Mouse (Mus musculus): ENCODE data around the gene Agmo. TPM values are rescaled to one million over a fixed set of nuclear protein-coding genes. Genes with fewer than 3 reads are reported as not detected.

The Agmo gene
- polyA plus RNA-seq, 1 experiment from 2014 or later = 0.58 TPM

DNA sequence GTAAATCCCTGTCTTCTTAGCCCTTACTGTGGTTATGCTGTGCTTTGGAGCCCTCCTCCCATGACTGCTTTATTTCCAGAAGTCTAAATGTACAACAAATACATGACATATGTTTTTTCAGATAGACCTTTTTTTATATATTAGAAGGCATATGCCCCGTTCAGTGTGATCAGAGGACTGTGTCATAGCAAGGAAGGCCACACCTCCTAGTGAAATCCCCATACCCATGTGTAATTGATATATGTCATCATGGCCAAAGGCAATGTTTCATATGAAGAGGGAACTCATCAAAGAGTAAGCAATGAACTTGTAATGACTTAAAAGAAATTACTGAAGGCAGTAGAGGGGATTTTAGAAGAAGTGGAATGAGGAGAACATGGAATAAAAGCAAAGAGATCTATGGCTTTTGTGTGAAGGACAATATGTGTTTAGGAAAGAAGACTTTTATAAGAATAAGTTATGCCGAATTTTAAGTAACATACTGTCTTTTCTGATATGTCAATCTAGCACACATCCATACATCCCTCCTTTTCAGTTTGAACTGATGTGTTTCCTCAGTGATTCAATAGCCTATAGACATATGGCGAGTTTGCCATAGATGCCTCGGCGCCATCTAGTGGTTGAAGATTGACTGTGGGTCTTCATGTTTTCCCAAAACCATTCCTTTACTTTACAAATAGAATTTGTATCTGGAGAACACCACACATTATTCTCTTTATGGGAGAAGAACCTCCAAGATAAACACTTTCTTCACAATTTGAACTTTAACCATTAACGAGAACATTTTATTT lies 209.1 kb downstream of the Agmo start:
- no peaks in the 10 kb centered on the region for H3K9me3 ChIP-seq (ENCODE audit: control insufficient read depth, low read length)
- no peak overlapping the region for H3K4me2 ChIP-seq (ENCODE audit: low read depth, low read length)
- no peaks in the 10 kb centered on the region for H3K27me3 ChIP-seq (ENCODE audit: control insufficient read depth, insufficient read depth, low read depth, low read length)
- H3K4me1 ChIP-seq (replicated peaks; ENCODE audit: control insufficient read depth, insufficient read depth, low read length) = no peaks in the 10 kb centered on the region
- no peak overlapping the region for H3K4me3 ChIP-seq (ENCODE audit: low read length)
- H3K9ac ChIP-seq (ENCODE audit: low read length) = no peak overlapping the region
- 15% methylated on average over 6 of the region's 6 CpGs for WGBS
- H3K27ac ChIP-seq (ENCODE audit: low read length) = no peak overlapping the region
- no peaks in the 10 kb centered on the region for H3K36me3 ChIP-seq (ENCODE audit: control insufficient read depth, insufficient read depth, low read length)
- ATAC-seq (ENCODE audit: low read depth) = no peak

GRCm38 (mm10) chr12:37471631-37472030 lies 230.2 kb downstream of the Agmo start:
- H3K4me2 ChIP-seq (ENCODE audit: low read depth, low read length) = no peak overlapping the region
- H3K27me3 ChIP-seq (ENCODE audit: control insufficient read depth, insufficient read depth, low read depth, low read length) = no peaks in the 10 kb centered on the region
- H3K27ac ChIP-seq (ENCODE audit: low read length) = no peak overlapping the region
- no peaks in the 10 kb centered on the region for H3K36me3 ChIP-seq (ENCODE audit: control insufficient read depth, insufficient read depth, low read length)
- H3K4me3 ChIP-seq (ENCODE audit: low read length) = no peak overlapping the region
- no peaks in the 10 kb centered on the region for H3K4me1 ChIP-seq (replicated peaks; ENCODE audit: control insufficient read depth, insufficient read depth, low read length)
- ATAC-seq (ENCODE audit: low read depth) = no peak
- H3K9me3 ChIP-seq (ENCODE audit: control insufficient read depth, low read length) = no peaks in the 10 kb centered on the region
- no peak overlapping the region for H3K9ac ChIP-seq (ENCODE audit: low read length)
- WGBS = 52% methylated on average over 5 of the region's 5 CpGs

- Histone ChIP-seq H3K9ac (ENCODE audit: low read length) (no peak overlapping the region), H3K4me2 (ENCODE audit: low read depth, low read length) (no peak overlapping the region), H3K27ac (ENCODE audit: low read length) (no peak overlapping the region), H3K4me3 (ENCODE audit: low read length) (no peak overlapping the region), H3K9me3 (ENCODE audit: control insufficient read depth, low read length) (no peaks in the 10 kb centered on the region), H3K36me3 (ENCODE audit: control insufficient read depth, insufficient read depth, low read length) (no peaks in the 10 kb centered on the region), H3K27me3 (ENCODE audit: control insufficient read depth, insufficient read depth, low read depth, low read length) (no peaks in the 10 kb centered on the region), H3K4me1 (replicated peaks; ENCODE audit: control insufficient read depth, insufficient read depth, low read length) (no peaks in the 10 kb centered on the region)
- WGBS = 83% methylated on average over 2 of the region's 2 CpGs
- ATAC-seq (ENCODE audit: low read depth) = no peak
Measured at GRCm38 (mm10) chr12:37476849-37477248, 235.4 kb downstream of the Agmo start.

GRCm38 (mm10) chr12:37487991-37488390 lies 246.6 kb downstream of the Agmo start:
- Histone ChIP-seq H3K9ac (ENCODE audit: low read length) (no peak overlapping the region), H3K4me3 (ENCODE audit: low read length) (no peak overlapping the region), H3K27me3 (ENCODE audit: control insufficient read depth, insufficient read depth, low read depth, low read length) (no peaks in the 10 kb centered on the region), H3K4me1 (replicated peaks; ENCODE audit: control insufficient read depth, insufficient read depth, low read length) (no peaks in the 10 kb centered on the region), H3K4me2 (ENCODE audit: low read depth, low read length) (no peak overlapping the region), H3K36me3 (ENCODE audit: control insufficient read depth, insufficient read depth, low read length) (no peaks in the 10 kb centered on the region), H3K27ac (ENCODE audit: low read length) (no peak overlapping the region), H3K9me3 (ENCODE audit: control insufficient read depth, low read length) (no peaks in the 10 kb centered on the region)
- no peak for ATAC-seq (ENCODE audit: low read depth)
- 43% methylated on average over 3 of the region's 3 CpGs for WGBS

DNA sequence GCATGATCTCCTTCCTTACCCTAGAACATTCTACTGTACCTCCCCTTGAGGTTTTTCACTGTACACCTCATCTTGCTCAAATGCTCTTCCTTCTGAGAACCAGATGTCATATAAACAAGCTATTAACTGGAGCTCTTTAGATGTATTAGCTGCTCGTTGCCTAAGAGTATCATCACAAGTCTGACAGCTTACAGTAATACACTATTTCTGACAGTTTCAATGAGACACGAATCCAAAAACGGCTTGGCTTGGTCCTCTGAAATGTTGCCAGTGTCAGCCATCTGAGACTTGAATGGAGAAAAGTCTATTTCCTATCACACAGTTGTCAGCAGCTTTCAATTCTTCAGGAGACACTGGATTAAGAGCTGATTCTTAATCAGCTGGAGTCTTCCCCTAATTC lies 257.4 kb downstream of the Agmo start:
- peak; percentile 88 for ATAC-seq (ENCODE audit: low read depth)
- no peak overlapping the region for H3K9ac ChIP-seq (ENCODE audit: low read length)
- H3K36me3 ChIP-seq (ENCODE audit: control insufficient read depth, insufficient read depth, low read length) = no peaks in the 10 kb centered on the region
- H3K4me2 ChIP-seq (ENCODE audit: low read depth, low read length) = no peak overlapping the region
- H3K27me3 ChIP-seq (ENCODE audit: control insufficient read depth, insufficient read depth, low read depth, low read length) = no peaks in the 10 kb centered on the region
- H3K9me3 ChIP-seq (ENCODE audit: control insufficient read depth, low read length) = no peaks in the 10 kb centered on the region
- 34% methylated on average over 3 of the region's 3 CpGs for WGBS
- no peaks in the 10 kb centered on the region for H3K4me1 ChIP-seq (replicated peaks; ENCODE audit: control insufficient read depth, insufficient read depth, low read length)
- no peak overlapping the region for H3K27ac ChIP-seq (ENCODE audit: low read length)
- H3K4me3 ChIP-seq (ENCODE audit: low read length) = no peak overlapping the region

DNA sequence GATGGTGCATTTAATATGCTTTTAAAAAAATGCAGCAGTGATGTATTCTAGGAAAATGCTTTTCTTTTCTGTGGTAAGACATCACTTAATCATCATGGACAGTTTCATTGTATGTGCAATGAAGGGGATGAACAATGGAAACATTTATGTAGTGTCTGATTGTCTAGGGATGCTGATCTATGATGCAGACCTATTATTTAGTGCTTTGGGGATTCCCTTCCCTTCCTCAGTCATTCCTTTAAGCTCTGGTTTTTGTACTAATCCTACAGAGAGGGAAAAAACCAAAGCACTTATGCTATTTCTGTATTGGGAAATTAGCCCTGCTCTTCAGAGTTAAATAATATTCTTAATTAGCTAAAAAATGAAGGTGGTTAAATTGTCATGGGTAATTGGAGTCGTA lies 266.0 kb downstream of the Agmo start:
- WGBS = 38% methylated on average over 1 of the region's 1 CpGs
- Histone ChIP-seq H3K27ac (ENCODE audit: low read length) (no peak overlapping the region), H3K9me3 (ENCODE audit: control insufficient read depth, low read length) (no peaks in the 10 kb centered on the region), H3K4me2 (ENCODE audit: low read depth, low read length) (no peak overlapping the region), H3K36me3 (ENCODE audit: control insufficient read depth, insufficient read depth, low read length) (no peaks in the 10 kb centered on the region), H3K4me3 (ENCODE audit: low read length) (no peak overlapping the region), H3K9ac (ENCODE audit: low read length) (no peak overlapping the region), H3K4me1 (replicated peaks; ENCODE audit: control insufficient read depth, insufficient read depth, low read length) (no peaks in the 10 kb centered on the region), H3K27me3 (ENCODE audit: control insufficient read depth, insufficient read depth, low read depth, low read length) (no peaks in the 10 kb centered on the region)
- ATAC-seq (ENCODE audit: low read depth) = no peak

- H3K9me3 ChIP-seq (ENCODE audit: control insufficient read depth, low read length) = no peaks in the 10 kb centered on the region
- no peak overlapping the region for H3K27ac ChIP-seq (ENCODE audit: low read length)
- H3K9ac ChIP-seq (ENCODE audit: low read length) = no peak overlapping the region
- WGBS = 88% methylated on average over 2 of the region's 2 CpGs
- H3K4me1 ChIP-seq (replicated peaks; ENCODE audit: control insufficient read depth, insufficient read depth, low read length) = no peaks in the 10 kb centered on the region
- no peak for ATAC-seq (ENCODE audit: low read depth)
- no peak overlapping the region for H3K4me2 ChIP-seq (ENCODE audit: low read depth, low read length)
- H3K27me3 ChIP-seq (ENCODE audit: control insufficient read depth, insufficient read depth, low read depth, low read length) = no peaks in the 10 kb centered on the region
- no peak overlapping the region for H3K4me3 ChIP-seq (ENCODE audit: low read length)
- H3K36me3 ChIP-seq (ENCODE audit: control insufficient read depth, insufficient read depth, low read length) = no peaks in the 10 kb centered on the region
Measured at GRCm38 (mm10) chr12:37507826-37508225, 266.4 kb downstream of the Agmo start.

DNA sequence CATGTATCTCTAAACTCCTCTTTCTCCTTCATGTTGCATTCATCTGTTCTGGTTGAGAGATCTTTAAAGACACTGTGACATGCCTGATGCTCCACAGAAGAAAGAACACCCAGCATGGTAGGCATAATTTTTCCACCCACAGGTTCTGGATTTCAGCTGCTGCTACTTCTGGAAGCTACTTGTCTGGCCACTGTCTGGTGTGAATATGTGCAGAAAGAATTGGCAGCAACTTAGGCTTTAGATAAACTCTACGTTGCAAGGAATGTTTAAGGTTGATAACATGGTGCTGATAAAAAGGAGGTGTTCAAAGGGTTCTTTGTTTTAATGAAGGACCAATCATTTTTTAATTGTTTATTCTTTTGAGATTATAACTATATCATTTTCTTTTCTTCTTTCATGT lies 280.3 kb downstream of the Agmo start:
- no peaks in the 10 kb centered on the region for H3K27me3 ChIP-seq (ENCODE audit: control insufficient read depth, insufficient read depth, low read depth, low read length)
- 21% methylated on average over 1 of the region's 1 CpGs for WGBS
- H3K27ac ChIP-seq (ENCODE audit: low read length) = no peak overlapping the region
- no peak overlapping the region for H3K4me3 ChIP-seq (ENCODE audit: low read length)
- ATAC-seq (ENCODE audit: low read depth) = no peak
- H3K4me1 ChIP-seq (replicated peaks; ENCODE audit: control insufficient read depth, insufficient read depth, low read length) = no peaks in the 10 kb centered on the region
- H3K36me3 ChIP-seq (ENCODE audit: control insufficient read depth, insufficient read depth, low read length) = no peaks in the 10 kb centered on the region
- H3K4me2 ChIP-seq (ENCODE audit: low read depth, low read length) = no peak overlapping the region
- peaks cover 5% of the 10 kb centered on the region for H3K9me3 ChIP-seq (ENCODE audit: control insufficient read depth, low read length)
- no peak overlapping the region for H3K9ac ChIP-seq (ENCODE audit: low read length)

DNA sequence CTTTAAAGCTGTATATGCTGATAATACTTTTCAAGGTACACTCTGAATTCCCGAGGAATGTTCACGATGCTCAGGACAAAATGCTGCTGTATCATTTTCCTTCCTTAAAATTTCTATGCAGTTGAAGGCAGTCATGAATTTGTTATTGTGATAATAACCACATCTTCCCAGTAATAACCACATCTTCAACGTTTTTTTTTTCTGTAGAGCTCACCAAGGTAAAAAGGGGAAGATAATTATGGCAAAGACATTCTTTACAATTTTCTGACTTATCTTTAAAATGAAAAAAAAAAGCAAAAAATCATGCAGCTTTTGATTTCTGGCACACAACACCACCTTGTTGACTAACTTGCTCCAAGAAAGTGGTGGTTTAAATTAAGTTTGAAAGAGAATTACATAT lies 283.2 kb downstream of the Agmo start:
- Histone ChIP-seq H3K4me3 (ENCODE audit: low read length) (no peak overlapping the region), H3K36me3 (ENCODE audit: control insufficient read depth, insufficient read depth, low read length) (no peaks in the 10 kb centered on the region), H3K4me2 (ENCODE audit: low read depth, low read length) (no peak overlapping the region), H3K27me3 (ENCODE audit: control insufficient read depth, insufficient read depth, low read depth, low read length) (no peaks in the 10 kb centered on the region), H3K4me1 (replicated peaks; ENCODE audit: control insufficient read depth, insufficient read depth, low read length) (no peaks in the 10 kb centered on the region), H3K9me3 (ENCODE audit: control insufficient read depth, low read length) (peaks cover 5% of the 10 kb centered on the region), H3K27ac (ENCODE audit: low read length) (no peak overlapping the region), H3K9ac (ENCODE audit: low read length) (no peak overlapping the region)
- 83% methylated on average over 3 of the region's 3 CpGs for WGBS
- ATAC-seq (ENCODE audit: low read depth) = no peak

GRCm38 (mm10) chr12:37540994-37541393 lies 299.6 kb downstream of the Agmo start:
- Histone ChIP-seq H3K4me3 (ENCODE audit: low read length) (no peak overlapping the region), H3K27me3 (ENCODE audit: control insufficient read depth, insufficient read depth, low read depth, low read length) (no peaks in the 10 kb centered on the region), H3K9ac (ENCODE audit: low read length) (no peak overlapping the region), H3K4me2 (ENCODE audit: low read depth, low read length) (no peak overlapping the region), H3K4me1 (replicated peaks; ENCODE audit: control insufficient read depth, insufficient read depth, low read length) (no peaks in the 10 kb centered on the region), H3K9me3 (ENCODE audit: control insufficient read depth, low read length) (no peaks in the 10 kb centered on the region), H3K27ac (ENCODE audit: low read length) (no peak overlapping the region), H3K36me3 (ENCODE audit: control insufficient read depth, insufficient read depth, low read length) (no peaks in the 10 kb centered on the region)
- WGBS = 29% methylated on average over 1 of the region's 1 CpGs
- ATAC-seq (ENCODE audit: low read depth) = no peak
